Mouse (Mus musculus) erythroblast, embryonic 14.5 days (primary cell): ENCODE data around the gene Sptb.

ENCODE experiments used
- GATA1 ChIP-seq: IDR thresholded peaks from 2 replicates; pipeline ENCODE4 v1.6.1; 2012; ENCODE audit warnings: low read length, inconsistent platforms, mixed read lengths
- TAL1 ChIP-seq: IDR thresholded peaks from 3 replicates; pipeline ENCODE4 v1.6.1; 2012; ENCODE audit warnings: low read length, inconsistent platforms, mixed read lengths

DNA sequence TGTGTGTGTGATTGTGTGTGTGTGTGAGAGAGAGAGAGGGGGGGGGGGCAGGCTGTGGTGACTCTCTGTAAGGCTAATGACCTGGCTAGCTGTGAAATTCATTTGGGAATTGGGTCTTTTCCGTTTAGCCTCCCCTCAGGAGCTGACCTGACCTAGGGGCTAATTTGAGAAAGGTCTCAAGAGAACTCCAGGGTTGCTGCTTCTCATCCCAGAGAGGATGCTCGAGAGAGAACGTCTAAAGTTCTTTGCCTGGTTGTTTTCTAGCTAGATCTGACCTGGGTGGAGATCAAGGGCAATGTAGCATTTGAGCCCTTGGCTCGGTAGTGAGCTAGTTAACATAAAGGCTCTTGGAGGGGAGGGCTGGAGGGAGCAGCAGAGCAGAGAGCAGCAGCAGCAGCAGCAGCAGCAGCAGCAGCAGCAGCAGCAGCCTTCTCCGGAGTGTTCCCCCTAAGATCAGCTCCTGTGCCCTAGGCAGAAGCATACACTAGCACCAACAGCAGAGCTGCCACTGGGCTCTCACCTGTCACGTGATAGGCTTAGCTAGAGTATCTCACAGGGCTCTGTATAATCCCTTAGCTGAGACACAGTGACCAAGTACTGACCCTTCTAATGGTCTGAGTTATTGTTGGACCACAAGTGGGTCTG is 153.5 kb downstream of the Sptb start:
- no peak for TF ChIP-seq TAL1
- TF ChIP-seq GATA1, result no peak
